Mouse (Mus musculus) hindbrain, embryonic 16.5 days (tissue): ENCODE data around the gene Cptp. TPM values are rescaled to one million over a fixed set of nuclear protein-coding genes. Genes with fewer than 3 reads are reported as not detected.

ENCODE experiments used
- ATAC-seq: fragments of 200-750 bp; cut with Nextera tagmentation; 2 replicates; pipeline ENCODE4 v1.8.0; 2017; ENCODE audit warnings: moderate TSS enrichment, moderate library complexity
- H3K27ac ChIP-seq: fragments of 300-500 bp; sonication (generic); 2 replicates; pipeline ENCODE4 v1.5.1; 2014; ENCODE audit warnings: low read depth, mild to moderate bottlenecking, control low read depth, low read length, moderate library complexity
- H3K27me3 ChIP-seq: fragments of 300-500 bp; sonication (generic); replicated peaks from 2 replicates; pipeline ENCODE4 v1.6.1; 2014; ENCODE audit warnings: low read length; ENCODE audit not compliant: control insufficient read depth, insufficient read depth
- H3K36me3 ChIP-seq: fragments of 300-500 bp; sonication (generic); 2 replicates; pipeline ENCODE4 v1.6.1; 2014; ENCODE audit warnings: mild to moderate bottlenecking, low read length, moderate library complexity, mixed read lengths; ENCODE audit not compliant: control insufficient read depth, insufficient read depth
- H3K4me1 ChIP-seq: fragments of 300-500 bp; sonication (generic); 2 replicates; pipeline ENCODE4 v1.6.1; 2014; ENCODE audit warnings: low read depth, low read length; ENCODE audit not compliant: control insufficient read depth, insufficient read depth
- H3K4me2 ChIP-seq: fragments of 300-500 bp; sonication (generic); 2 replicates; pipeline ENCODE4 v1.6.1; 2014; ENCODE audit warnings: mild to moderate bottlenecking, low read length, control low read depth, moderate library complexity
- H3K4me3 ChIP-seq: fragments of 300-500 bp; sonication (generic); 2 replicates; pipeline ENCODE4 v1.5.1; 2014; ENCODE audit warnings: mild to moderate bottlenecking, low read length, control low read depth, moderate library complexity
- H3K9ac ChIP-seq: fragments of 300-500 bp; sonication (generic); 2 replicates; pipeline ENCODE4 v1.6.1; 2014; ENCODE audit warnings: low read depth, mild to moderate bottlenecking, control low read depth, low read length, moderate library complexity
- H3K9me3 ChIP-seq: fragments of 300-500 bp; sonication (generic); 2 replicates; pipeline ENCODE4 v1.6.1; 2014; ENCODE audit warnings: mild to moderate bottlenecking, low read length, moderate library complexity; ENCODE audit not compliant: control insufficient read depth
- WGBS: fragments of 180-500 bp; shearing (Covaris S2); extraction: QIAGEN DNeasy Blood & Tissue Kit; methylation state at CpG from one replicate; pipeline ENCODE4 v1.1.7; 2014; 5-methylcytosine and 5-hydroxymethylcytosine counted together
- polyA plus RNA-seq: library from polyadenylated mRNA; unstranded; fragments of >200 nt; fragmentation: Nextera tagmentation; extraction: Ambion mirVana; gene quantifications from 2 replicates; pipeline ENCODE4 v1.2.1, GENCODE M21; 2015

The Cptp gene
- polyA plus RNA-seq, 1 experiment from 2014 or later: 31.7 TPM

DNA sequence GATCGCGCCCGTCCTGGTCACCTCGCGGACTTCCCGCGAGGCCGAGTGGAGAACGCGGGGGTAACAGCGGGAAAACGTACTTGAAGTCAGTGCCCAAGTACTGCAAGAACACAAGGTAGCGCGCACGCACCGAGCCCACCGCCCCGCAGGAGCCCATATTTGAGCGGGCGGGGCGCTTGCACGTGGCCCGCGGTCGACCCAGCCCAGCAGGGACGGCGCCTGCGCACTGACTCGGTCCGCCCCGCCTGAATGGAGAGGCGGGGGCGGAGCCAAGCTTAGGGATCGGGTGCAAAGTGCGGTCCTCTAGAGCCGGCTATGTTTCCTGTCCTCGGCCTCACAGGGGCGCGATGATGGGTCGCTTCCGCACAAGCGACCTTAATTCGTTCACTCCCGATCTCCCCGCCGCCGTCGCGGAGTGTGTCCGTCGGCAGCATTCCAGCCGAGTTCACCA lies 22.3 kb upstream of the Cptp start, which contains the start of the genes Pusl1 and Acap3:
Pusl1 (minus strand) TSS at position 231 of the 451 bp plus-strand sequence.
Acap3 (plus strand) TSS at position 272 of the 451 bp plus-strand sequence.
- Histone ChIP-seq H3K9me3 (no peaks in the 10 kb centered on the region), H3K27ac (peak within 1 kb of the TSS; percentile 100), H3K9ac (peak within 1 kb of the TSS; percentile 94), H3K36me3 (peaks cover 30% of the 10 kb centered on the region), H3K4me1 (peaks cover 41% of the 10 kb centered on the region), H3K4me2 (peak within 1 kb of the TSS; percentile 93), H3K27me3 (no peaks in the 10 kb centered on the region), H3K4me3 (peak within 1 kb of the TSS; percentile 97)
- WGBS: under 1% methylated on average over 51 of the region's 52 CpGs
- ATAC-seq: peak; percentile 82

DNA sequence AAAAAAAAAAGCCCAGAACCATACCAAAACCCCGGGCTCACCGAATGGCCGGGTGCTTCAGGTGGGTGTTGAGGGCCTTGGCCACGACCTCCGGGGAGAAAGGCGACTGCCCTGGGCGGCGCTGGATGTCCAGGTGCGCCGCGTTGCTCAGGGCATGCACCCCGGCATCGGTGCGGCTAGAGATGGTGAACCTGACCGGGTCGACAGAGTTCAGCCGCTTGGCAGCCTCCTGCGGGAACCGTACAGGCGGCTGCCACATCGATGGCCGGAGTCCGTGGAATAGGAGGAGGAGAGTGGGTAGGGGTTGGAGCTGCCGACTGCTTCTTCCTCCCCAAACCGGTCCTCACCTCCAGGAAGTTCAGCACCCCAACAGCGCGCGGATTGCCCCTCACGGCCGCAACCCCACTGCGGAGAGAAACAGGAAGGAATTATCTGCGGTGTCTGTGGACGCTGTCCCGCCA lies 21.8 kb upstream of the Cptp start:
- Histone ChIP-seq H3K27me3 (no peaks in the 10 kb centered on the region), H3K4me1 (peaks cover 41% of the 10 kb centered on the region), H3K9me3 (no peaks in the 10 kb centered on the region), H3K36me3 (peaks cover 28% of the 10 kb centered on the region), H3K27ac (peak overlapping the region; percentile 100), H3K4me2 (peak overlapping the region; percentile 93), H3K9ac (peak overlapping the region; percentile 94), H3K4me3 (peak overlapping the region; percentile 97)
- WGBS: under 1% methylated on average over 33 of the region's 34 CpGs
- no peak; the same call in 1 of the 2 replicates for ATAC-seq

DNA sequence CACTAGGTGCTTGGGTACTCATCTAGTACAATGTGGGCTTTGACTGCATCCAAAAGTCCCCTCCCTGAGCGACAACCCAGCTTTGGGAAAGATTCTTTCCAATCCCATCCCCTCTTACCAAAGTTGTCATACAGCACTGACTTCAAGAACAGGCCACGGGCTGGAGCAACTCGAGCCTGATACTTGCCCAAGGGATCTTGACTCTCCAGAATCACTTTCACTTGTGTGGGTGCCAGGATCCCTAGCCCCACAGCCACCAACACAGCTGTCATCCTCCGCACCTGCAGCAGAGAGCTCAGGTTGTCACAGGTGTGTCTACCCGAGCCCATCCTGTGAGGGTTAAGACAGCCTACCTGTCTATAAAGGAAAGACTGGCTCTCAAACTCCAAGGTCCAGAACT lies 20.1 kb upstream of the Cptp start:
- Histone ChIP-seq H3K27me3 (no peaks in the 10 kb centered on the region), H3K27ac (no peak overlapping the region), H3K4me2 (no peak overlapping the region), H3K36me3 (peaks cover 35% of the 10 kb centered on the region), H3K4me1 (peaks cover 27% of the 10 kb centered on the region), H3K9me3 (no peaks in the 10 kb centered on the region), H3K4me3 (no peak overlapping the region), H3K9ac (no peak overlapping the region)
- 91% methylated on average over 5 of the region's 5 CpGs for WGBS
- no peak for ATAC-seq

DNA sequence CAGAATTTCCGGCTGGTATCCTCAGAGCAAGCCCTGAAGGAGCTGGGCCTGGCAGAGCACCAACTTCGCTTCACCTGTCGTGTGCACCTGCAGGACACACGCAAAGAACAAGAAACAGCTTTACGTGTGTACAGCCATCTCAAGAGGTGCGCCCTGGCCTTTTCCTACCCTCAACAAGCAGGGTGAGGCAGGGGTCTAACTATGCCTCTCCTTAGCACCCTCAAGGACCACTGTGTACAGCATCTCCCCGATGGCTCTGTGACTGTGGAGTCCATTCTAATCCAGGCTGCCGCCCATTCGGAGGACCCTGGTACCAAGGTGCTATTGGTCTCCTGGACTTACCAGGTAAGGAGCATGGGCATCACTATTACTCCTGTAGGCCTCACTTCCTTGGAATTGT lies 18.9 kb upstream of the Cptp start:
- ATAC-seq: no peak
- H3K27ac ChIP-seq: no peak overlapping the region
- no peaks in the 10 kb centered on the region for H3K27me3 ChIP-seq
- no peak overlapping the region for H3K4me3 ChIP-seq
- H3K9me3 ChIP-seq: no peaks in the 10 kb centered on the region
- H3K4me1 ChIP-seq: peaks cover 15% of the 10 kb centered on the region
- H3K4me2 ChIP-seq: no peak overlapping the region
- 94% methylated on average over 9 of the region's 9 CpGs for WGBS
- H3K36me3 ChIP-seq: peaks cover 35% of the 10 kb centered on the region
- H3K9ac ChIP-seq: no peak overlapping the region

- Histone ChIP-seq H3K4me3 (no peak overlapping the region), H3K9ac (no peak overlapping the region), H3K9me3 (no peaks in the 10 kb centered on the region), H3K4me2 (no peak overlapping the region), H3K36me3 (peaks cover 35% of the 10 kb centered on the region), H3K4me1 (peaks cover 11% of the 10 kb centered on the region), H3K27me3 (no peaks in the 10 kb centered on the region), H3K27ac (no peak overlapping the region)
- no peak for ATAC-seq
- WGBS: 87% methylated on average over 10 of the region's 10 CpGs
These were observed 18.4 kb upstream of the Cptp start for GRCm38 (mm10) chr4:155887674-155888073.

- ATAC-seq: no peak
These were observed 17.1 kb upstream of the Cptp start for GRCm38 (mm10) chr4:155886330-155886729.

GRCm38 (mm10) chr4:155883587-155883986 lies 14.3 kb upstream of the Cptp start:
- Histone ChIP-seq H3K27me3 (no peaks in the 10 kb centered on the region), H3K9ac (no peak overlapping the region), H3K4me3 (no peak overlapping the region), H3K4me1 (no peaks in the 10 kb centered on the region), H3K27ac (no peak overlapping the region), H3K36me3 (peaks cover 34% of the 10 kb centered on the region), H3K4me2 (no peak overlapping the region), H3K9me3 (no peaks in the 10 kb centered on the region)
- WGBS: 91% methylated on average over 3 of the region's 3 CpGs
- ATAC-seq: no peak

More at GRCm38 (mm10) chr4:155886330-155886729, 17.1 kb upstream of the Cptp start:
- 98% methylated on average over 5 of the region's 5 CpGs for WGBS
- peaks cover 10% of the 10 kb centered on the region for H3K4me1 ChIP-seq
- H3K4me2 ChIP-seq: no peak overlapping the region
- H3K27ac ChIP-seq: no peak overlapping the region
- H3K27me3 ChIP-seq: no peaks in the 10 kb centered on the region
- H3K4me3 ChIP-seq: no peak overlapping the region
- H3K9ac ChIP-seq: no peak overlapping the region
- no peaks in the 10 kb centered on the region for H3K9me3 ChIP-seq
- peaks cover 35% of the 10 kb centered on the region for H3K36me3 ChIP-seq

GRCm38 (mm10) chr4:155871404-155871803 lies 2.2 kb upstream of the Cptp start:
- no peak overlapping the region for H3K4me2 ChIP-seq
- no peak overlapping the region for H3K4me3 ChIP-seq
- no peak overlapping the region for H3K9ac ChIP-seq
- peaks cover 14% of the 10 kb centered on the region for H3K4me1 ChIP-seq
- peaks cover 21% of the 10 kb centered on the region for H3K36me3 ChIP-seq
- no peaks in the 10 kb centered on the region for H3K27me3 ChIP-seq
- ATAC-seq: no peak
- 95% methylated on average over 7 of the region's 7 CpGs for WGBS
- H3K27ac ChIP-seq: no peak overlapping the region
- no peaks in the 10 kb centered on the region for H3K9me3 ChIP-seq

DNA sequence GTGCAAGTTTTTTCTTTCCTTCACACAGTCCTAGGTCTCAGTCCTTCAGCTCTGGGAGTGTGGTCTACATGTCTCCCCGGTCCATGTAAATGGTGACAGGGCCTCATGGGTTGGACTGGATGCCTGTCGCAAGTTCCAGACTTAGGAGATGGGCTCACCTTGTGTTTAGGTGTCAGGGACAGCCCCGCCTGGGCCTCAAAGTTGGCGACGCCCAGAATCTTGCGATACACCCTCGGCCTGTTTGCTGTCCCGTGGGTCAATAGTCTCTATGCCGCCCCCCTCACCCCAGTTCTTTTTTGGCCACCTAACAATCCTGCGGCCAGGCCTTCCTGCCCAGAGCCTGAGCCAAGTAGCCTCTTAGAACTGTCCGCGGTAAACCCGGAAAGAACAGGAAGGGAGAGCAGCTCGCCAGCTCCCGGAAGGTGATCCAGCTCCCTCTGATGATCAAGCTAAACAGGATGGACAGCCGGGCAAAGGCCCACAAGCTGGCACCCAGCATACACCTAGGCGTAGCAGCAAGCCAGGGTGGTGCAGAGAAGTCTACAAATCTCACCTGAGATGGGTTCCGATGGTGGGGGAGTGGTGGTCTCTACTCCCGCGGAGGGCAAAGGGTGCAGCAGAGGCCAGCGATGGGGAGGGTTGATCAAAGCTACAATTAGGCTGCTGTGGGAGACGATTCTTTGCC lies 484 bp downstream of the Cptp start:
- WGBS: 11% methylated on average over 22 of the region's 22 CpGs
- H3K9ac ChIP-seq: peak overlapping the region; percentile 86
- H3K9me3 ChIP-seq: no peaks in the 10 kb centered on the region
- H3K27ac ChIP-seq: no peak overlapping the region; the same call in 1 of the 2 replicates
- no peaks in the 10 kb centered on the region for H3K27me3 ChIP-seq
- H3K36me3 ChIP-seq: peaks cover 25% of the 10 kb centered on the region
- H3K4me2 ChIP-seq: peak overlapping the region; percentile 96
- H3K4me3 ChIP-seq: peak overlapping the region; percentile 72
- peaks cover 14% of the 10 kb centered on the region for H3K4me1 ChIP-seq
- peak; percentile 68 for ATAC-seq
